Mouse (Mus musculus): ENCODE measurements at regions not wholly inside any gene's neighbourhood (a gene's known extent, or its start where the extent isn't known, plus 50 kb on each side); places are given as distances from the start of the nearest gene placed in this dataset.
A peak's percentile ranks its signal among the peaks of the same experiment; 100 is the strongest.

DNA sequence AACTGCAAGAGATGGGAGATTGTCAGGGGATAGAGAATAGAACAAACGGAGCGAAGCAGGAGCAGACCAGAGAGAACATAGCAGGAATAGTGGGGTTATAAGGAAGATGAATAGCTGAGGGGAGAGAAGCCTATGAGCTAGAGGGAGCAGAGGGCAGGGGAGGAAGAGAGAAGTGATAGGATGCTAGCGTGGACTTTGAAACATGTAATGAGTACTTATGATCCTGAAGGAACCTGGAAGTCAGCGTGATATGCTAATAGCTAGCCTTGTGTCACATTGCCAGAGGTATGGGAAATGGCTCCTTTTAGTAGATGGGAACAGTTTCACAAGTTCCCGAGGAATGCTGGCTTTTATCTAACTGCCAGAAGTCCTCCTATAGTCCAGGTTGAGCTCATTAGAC, 51.8 kb downstream of the Calml3 start:
- H3K4me3 ChIP-seq = no peak overlapping the region
- H3K9me3 ChIP-seq = no peaks in the 10 kb centered on the region
- no peaks in the 10 kb centered on the region for H3K36me3 ChIP-seq (replicated peaks)
- H3K27me3 ChIP-seq (ENCODE audit: poor library complexity, severe bottlenecking) = no peaks in the 10 kb centered on the region
- 92% methylated on average over 5 of the region's 5 CpGs for whole genome bisulfite sequencing
- peaks cover 5% of the 10 kb centered on the region for H3K4me1 ChIP-seq
- no peak for DNase-seq (ENCODE audit: extremely low spot score, low spot score)
- H3K27ac ChIP-seq = no peak overlapping the region

DNA sequence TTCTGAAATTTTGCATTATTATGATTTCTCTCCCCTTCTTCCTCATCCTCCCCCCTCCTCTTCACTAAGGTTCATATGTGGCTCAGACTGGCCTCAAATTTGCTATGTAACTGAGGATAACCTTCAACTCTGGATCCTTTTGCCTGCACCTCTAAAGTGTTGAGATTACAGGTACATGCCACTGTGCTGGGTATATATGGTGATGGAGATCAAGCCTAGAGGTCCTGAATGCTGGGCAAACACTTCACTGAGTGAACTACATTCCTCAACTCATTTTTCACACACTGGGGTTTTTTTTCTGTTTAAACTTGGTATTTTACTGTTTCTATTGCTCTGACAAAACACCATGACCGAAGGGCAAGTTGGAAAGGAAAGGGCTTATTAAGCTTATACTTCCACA, 52.9 kb downstream of the Calml3 start:
- peaks cover 16% of the 10 kb centered on the region for H3K4me1 ChIP-seq
- H3K27ac ChIP-seq = no peak overlapping the region
- DNase-seq (ENCODE audit: extremely low spot score, low spot score) = no peak
- no peaks in the 10 kb centered on the region for H3K9me3 ChIP-seq
- no peak overlapping the region for H3K4me3 ChIP-seq
- H3K27me3 ChIP-seq (ENCODE audit: poor library complexity, severe bottlenecking) = no peaks in the 10 kb centered on the region
- H3K36me3 ChIP-seq (replicated peaks) = no peaks in the 10 kb centered on the region
- 90% methylated on average over 1 of the region's 1 CpGs for WGBS

DNA sequence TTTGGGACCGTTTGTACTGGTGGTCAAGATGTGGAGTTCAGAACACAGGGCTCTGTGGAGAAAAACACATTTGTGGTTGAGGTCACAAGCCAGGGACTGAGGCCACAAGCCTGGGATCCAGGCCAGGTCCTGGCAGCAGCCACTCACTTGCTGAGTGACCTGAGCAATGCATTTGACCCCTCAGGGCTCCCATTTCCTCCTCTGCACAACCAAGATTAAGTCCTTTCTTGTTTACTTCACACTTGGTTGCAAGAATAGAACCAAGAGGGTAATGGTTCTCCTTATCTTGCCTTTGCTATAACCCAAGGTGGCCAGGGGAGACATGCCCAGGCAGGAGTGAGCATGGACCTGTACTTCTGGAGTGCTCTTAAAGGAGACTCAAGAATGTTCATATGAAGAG, 53.4 kb downstream of the Calml3 start:
- Histone ChIP-seq H3K4me1 (peaks cover 16% of the 10 kb centered on the region), H3K27me3 (ENCODE audit: poor library complexity, severe bottlenecking) (no peaks in the 10 kb centered on the region), H3K27ac (no peak overlapping the region; the same call in 1 of the 2 replicates), H3K36me3 (replicated peaks) (no peaks in the 10 kb centered on the region), H3K9me3 (no peaks in the 10 kb centered on the region), H3K4me3 (no peak overlapping the region)
- 97% methylated on average over 1 of the region's 1 CpGs for WGBS
- no peak for DNase-seq (ENCODE audit: extremely low spot score, low spot score)

DNA sequence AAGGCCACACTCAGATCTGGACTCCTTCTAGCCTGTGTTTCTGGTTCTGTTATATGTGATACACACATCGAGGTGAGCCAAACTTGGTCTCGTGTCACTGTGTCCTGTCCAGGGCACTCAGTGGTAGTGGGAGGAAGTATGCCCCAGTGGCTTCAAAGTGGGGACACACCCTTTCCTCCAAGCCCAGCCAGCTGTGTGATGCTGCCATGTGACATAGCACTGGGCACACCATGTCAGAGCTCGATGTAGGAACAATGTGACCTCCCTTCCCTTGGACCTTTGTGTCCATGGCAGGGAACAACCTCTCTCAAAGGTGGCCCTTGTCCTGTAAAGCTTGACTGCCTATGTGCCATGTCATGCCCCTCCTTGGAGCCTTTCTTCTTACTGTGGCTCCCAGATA, 54.5 kb downstream of the Calml3 start:
- H3K27ac ChIP-seq = no peak overlapping the region
- 88% methylated on average over 3 of the region's 3 CpGs for WGBS

DNA sequence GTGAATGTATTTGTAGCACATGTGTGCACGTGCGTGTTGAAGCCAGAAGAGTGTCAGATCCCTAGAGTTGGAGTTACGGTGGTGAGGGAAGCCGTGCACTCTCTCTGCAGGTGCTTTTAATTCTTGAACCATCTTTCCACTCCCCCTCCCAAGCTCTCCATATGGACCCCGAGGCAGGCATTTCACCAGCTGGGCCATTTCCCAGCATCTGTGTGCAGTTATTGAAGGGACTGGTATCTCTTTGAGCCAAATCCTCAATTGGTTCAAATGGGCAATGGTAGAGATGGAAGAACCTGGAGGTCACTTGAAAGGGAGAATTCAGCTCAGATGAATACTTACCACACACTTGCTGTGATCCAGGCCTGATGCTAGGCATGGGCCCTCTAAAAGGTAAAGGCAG, 55.3 kb downstream of the Calml3 start:
- DNase-seq (ENCODE audit: extremely low spot score, low spot score) = no peak
- Histone ChIP-seq H3K4me1 (peaks cover 17% of the 10 kb centered on the region), H3K9me3 (no peaks in the 10 kb centered on the region), H3K27ac (no peak overlapping the region), H3K4me3 (no peak overlapping the region), H3K27me3 (ENCODE audit: poor library complexity, severe bottlenecking) (no peaks in the 10 kb centered on the region), H3K36me3 (replicated peaks) (no peaks in the 10 kb centered on the region)
- WGBS = 71% methylated on average over 5 of the region's 5 CpGs

More for the DNA sequence above, 54.5 kb downstream of the Calml3 start:
- Histone ChIP-seq H3K4me1 (peaks cover 16% of the 10 kb centered on the region), H3K36me3 (replicated peaks) (no peaks in the 10 kb centered on the region), H3K4me3 (no peak overlapping the region), H3K9me3 (no peaks in the 10 kb centered on the region), H3K27me3 (ENCODE audit: poor library complexity, severe bottlenecking) (no peaks in the 10 kb centered on the region)
- DNase-seq (ENCODE audit: extremely low spot score, low spot score) = no peak

DNA sequence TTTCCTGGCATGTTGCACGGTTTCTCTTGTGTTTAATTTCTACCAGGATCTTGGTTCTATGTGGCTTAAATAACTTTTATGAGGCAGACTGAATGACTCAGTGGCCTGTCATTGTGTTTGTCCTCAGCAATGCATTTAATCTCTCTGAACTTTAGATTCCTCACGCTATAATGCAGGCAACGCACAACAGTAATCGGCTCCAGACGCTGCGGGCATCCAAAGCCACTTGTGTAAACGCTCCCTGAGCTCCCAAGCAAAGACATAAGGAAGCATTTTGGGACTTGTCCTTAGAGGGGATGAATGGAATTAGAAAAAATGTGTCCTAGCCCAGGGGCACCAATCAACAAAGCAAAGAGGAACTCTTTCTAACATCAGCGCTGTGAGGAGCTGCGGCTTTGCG, 57.6 kb downstream of the Calml3 start:
- DNase-seq (ENCODE audit: extremely low spot score, low spot score) = peak; percentile 40
- H3K27ac ChIP-seq = peak overlapping the region; percentile 77
- peaks cover 39% of the 10 kb centered on the region for H3K4me1 ChIP-seq
- no peaks in the 10 kb centered on the region for H3K27me3 ChIP-seq (ENCODE audit: poor library complexity, severe bottlenecking)
- no peaks in the 10 kb centered on the region for H3K9me3 ChIP-seq
- WGBS = 43% methylated on average over 10 of the region's 10 CpGs
- H3K4me3 ChIP-seq = no peak overlapping the region
- H3K36me3 ChIP-seq (replicated peaks) = no peaks in the 10 kb centered on the region

DNA sequence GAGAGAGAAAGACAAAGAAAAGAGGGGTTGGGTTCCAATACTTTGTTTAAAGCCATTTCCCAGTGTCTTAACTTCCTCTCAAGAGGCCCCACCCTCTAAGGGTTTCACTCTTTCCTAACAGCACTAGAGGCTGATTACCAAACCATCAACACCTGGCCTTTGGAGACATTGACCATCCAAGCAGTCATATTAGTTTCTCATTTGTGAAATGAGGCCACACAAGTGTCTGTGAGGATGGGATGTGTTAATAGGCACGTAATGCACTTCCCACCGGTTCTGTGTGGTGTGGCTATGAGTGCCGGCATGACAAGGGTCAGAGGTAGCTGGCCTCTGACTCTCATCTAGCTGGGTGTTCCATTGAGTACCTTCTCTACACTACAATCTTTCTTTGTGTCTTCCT, 59.2 kb downstream of the Calml3 start:
- H3K27ac ChIP-seq = no peak overlapping the region
- peaks cover 39% of the 10 kb centered on the region for H3K4me1 ChIP-seq
- no peaks in the 10 kb centered on the region for H3K36me3 ChIP-seq (replicated peaks)
- WGBS = 67% methylated on average over 3 of the region's 3 CpGs
- H3K9me3 ChIP-seq = no peaks in the 10 kb centered on the region
- no peaks in the 10 kb centered on the region for H3K27me3 ChIP-seq (ENCODE audit: poor library complexity, severe bottlenecking)
- DNase-seq (ENCODE audit: extremely low spot score, low spot score) = no peak
- H3K4me3 ChIP-seq = no peak overlapping the region

DNA sequence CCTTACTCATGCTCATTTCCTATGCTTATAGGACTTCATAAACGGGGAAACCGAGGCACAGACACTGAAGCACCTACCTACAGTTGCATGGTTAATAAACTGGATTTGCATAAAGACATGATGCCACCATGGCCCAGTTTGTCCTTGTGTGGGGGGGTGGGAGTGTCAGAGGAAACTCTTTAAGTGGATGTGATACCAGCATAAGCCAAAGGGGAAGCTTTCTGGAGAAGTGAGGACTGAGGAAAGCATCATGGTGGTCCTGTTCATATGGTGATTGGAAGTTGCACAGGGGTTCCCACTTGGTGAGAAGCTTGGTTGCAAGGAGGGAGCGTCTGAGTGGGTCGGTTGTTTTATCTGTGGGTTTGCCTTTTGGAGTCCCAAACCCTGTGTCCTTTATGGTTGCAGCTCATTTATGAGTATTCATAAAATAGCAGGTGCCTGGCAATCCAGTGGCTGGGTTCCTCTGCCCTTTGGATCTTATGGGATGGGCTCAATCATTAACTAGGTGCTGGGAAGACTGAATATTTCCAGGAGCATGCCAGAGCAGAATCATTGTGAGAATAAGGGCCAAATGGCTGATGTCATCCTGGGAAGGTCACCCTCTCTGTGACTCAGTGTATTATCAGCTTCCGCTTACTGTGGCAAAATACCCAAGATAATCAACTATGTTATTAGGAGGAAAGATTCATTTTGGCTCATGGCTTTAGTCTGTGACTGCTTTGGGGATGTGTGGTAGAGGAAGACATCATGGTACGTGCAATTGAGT, 60.2 kb downstream of the Calml3 start:
- no peak for DNase-seq (ENCODE audit: extremely low spot score, low spot score)
- WGBS = 89% methylated on average over 6 of the region's 6 CpGs
- peaks cover 36% of the 10 kb centered on the region for H3K4me1 ChIP-seq

DNA sequence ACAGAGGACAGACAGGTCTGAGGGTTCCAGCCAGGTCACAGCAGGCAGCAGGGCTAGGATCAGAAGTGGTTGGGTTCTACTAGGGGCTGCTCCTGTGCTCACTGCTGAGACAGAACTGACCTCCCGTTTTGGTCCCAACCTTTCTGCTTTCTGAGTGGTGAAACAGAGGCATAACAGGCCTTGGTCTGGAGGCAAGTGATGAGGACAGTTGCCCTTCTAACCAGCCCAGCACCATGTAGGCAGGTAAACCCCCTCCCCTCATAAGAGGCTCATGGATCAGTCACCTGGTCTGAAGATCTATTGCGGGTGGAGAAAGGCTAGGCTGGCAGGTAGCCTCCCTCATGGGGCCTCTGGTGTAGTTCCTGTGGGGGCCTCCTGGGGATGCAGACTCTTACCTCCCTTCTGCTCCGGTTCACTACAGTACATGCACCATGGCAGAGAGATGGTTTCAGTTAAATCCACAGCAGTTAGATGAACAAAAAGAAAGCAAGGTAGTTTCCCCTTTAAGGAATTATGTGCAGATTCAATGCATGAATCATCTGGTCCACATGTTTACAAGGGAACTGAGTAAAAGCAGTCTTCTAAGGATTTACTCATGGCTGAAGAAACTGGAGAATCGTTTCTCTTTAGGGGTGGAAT, 61.2 kb downstream of the Calml3 start:
- H3K27ac ChIP-seq = peak overlapping the region; percentile 80

More for the DNA sequence above, 60.2 kb downstream of the Calml3 start:
- Histone ChIP-seq H3K36me3 (replicated peaks) (no peaks in the 10 kb centered on the region), H3K4me3 (no peak overlapping the region), H3K27ac (peak overlapping the region; percentile 80; the same call in 1 of the 2 replicates), H3K9me3 (no peaks in the 10 kb centered on the region), H3K27me3 (ENCODE audit: poor library complexity, severe bottlenecking) (no peaks in the 10 kb centered on the region)

DNA sequence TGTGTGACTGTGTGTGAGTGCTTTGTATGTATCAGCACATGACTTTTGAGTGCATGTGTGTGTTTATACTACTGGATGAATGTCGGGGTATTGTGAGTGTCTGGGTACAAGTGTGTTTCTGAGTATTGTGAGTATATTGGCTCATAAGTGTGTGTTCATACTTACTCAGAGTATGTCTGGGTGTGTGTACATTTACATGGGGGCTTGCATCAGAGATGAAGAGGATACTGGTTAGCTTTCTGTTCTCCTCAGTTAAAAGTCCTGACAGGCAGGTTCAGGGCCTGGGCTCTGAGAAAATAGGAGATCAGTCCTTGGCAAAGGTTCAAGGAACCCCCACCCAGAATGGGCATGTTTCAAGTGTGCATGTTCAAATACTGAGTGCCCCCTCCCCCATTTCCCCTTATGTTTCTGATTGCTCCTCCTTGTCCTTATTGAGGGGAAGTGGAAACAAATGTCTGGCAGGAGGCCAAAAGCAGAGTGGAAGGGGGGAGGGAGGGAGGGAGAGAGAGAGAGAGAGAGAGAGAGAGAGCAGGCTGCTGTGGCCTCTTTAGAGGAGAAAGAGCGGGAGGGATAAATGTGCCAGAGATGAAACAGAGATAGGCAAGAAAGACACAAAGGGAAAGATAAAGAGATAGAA, 61.9 kb downstream of the Calml3 start:
- Histone ChIP-seq H3K4me3 (no peak overlapping the region), H3K36me3 (replicated peaks) (no peaks in the 10 kb centered on the region), H3K27ac (peak overlapping the region; percentile 80), H3K4me1 (peaks cover 33% of the 10 kb centered on the region), H3K9me3 (no peaks in the 10 kb centered on the region), H3K27me3 (ENCODE audit: poor library complexity, severe bottlenecking) (no peaks in the 10 kb centered on the region)
- DNase-seq (ENCODE audit: extremely low spot score, low spot score) = peak; percentile 36
- 85% methylated on average over 2 of the region's 2 CpGs for WGBS

More for the DNA sequence above, 61.2 kb downstream of the Calml3 start:
- peaks cover 36% of the 10 kb centered on the region for H3K4me1 ChIP-seq
- H3K4me3 ChIP-seq = no peak overlapping the region
- DNase-seq (ENCODE audit: extremely low spot score, low spot score) = no peak
- WGBS = 56% methylated on average over 4 of the region's 4 CpGs
- no peaks in the 10 kb centered on the region for H3K9me3 ChIP-seq
- H3K27me3 ChIP-seq (ENCODE audit: poor library complexity, severe bottlenecking) = no peaks in the 10 kb centered on the region
- H3K36me3 ChIP-seq (replicated peaks) = no peaks in the 10 kb centered on the region

DNA sequence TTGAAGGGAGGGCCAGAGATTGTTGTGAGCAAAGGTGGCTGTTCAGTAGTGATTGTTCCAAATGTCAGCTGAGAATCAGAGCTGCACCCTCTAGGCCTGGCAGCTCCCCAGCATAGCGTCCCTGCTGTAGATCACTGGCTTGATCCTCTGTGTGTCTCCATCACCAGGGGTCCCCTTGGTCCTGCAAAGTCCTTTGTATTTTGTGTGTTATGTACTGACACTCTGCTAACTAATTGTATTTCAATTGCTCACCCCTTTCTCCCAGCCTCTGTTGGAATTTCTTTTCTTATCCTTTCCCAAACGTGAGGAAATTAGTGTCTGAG, 73.5 kb downstream of the Calml3 start:
- H3K36me3 ChIP-seq (replicated peaks) = no peaks in the 10 kb centered on the region
- DNase-seq (ENCODE audit: extremely low spot score, low spot score) = no peak
- no peaks in the 10 kb centered on the region for H3K27me3 ChIP-seq (ENCODE audit: poor library complexity, severe bottlenecking)
- H3K4me1 ChIP-seq = peaks cover 26% of the 10 kb centered on the region
- H3K9me3 ChIP-seq = no peaks in the 10 kb centered on the region
- WGBS = 5% methylated on average over 2 of the region's 2 CpGs
- H3K27ac ChIP-seq = peak overlapping the region; percentile 75
- no peak overlapping the region for H3K4me3 ChIP-seq

DNA sequence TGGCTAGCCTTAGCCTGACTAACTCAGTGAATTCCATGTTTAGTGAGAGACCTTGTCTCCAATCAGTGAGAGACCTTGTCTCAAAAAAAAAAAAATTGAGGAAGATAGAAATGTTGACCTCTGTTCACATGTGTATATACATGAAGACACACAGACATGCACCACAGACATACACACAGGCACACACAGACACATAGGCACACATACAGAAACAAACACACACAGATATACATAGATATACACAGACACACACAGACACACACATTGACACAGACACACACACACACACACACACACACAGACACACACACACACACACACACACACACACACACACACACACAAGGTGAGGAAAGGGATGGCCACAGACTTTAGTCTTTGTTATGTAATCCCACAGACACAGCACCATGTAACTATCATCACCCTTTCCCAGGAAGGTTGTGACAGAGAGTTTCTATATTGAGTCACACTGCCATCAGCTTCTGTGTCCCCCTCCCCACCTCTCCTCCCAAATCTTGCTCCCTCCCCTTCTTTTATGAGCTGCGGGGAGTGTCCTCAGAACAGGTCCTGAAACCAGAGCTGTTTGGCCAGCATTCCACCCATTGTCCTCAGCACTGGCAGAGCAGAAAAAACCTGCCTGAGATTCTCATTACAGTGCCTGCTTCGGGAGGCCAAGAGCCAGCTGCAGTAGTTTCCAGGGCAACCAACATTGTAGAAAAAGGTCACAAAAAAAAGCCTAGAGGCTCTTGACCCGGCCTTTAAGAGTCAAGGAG, 74.0 kb downstream of the Calml3 start:
- WGBS = 2% methylated on average over 3 of the region's 3 CpGs
- H3K27me3 ChIP-seq (ENCODE audit: poor library complexity, severe bottlenecking) = no peaks in the 10 kb centered on the region
- peak overlapping the region; percentile 75 for H3K27ac ChIP-seq
- H3K4me1 ChIP-seq = peaks cover 26% of the 10 kb centered on the region
- H3K9me3 ChIP-seq = no peaks in the 10 kb centered on the region
- no peaks in the 10 kb centered on the region for H3K36me3 ChIP-seq (replicated peaks)
- no peak overlapping the region for H3K4me3 ChIP-seq
- peak; percentile 63 for DNase-seq (ENCODE audit: extremely low spot score, low spot score)

Data from forebrain, embryonic 10.5 days (tissue).